Mouse (Mus musculus): ENCODE measurements around the gene Plxdc2.

Plxdc2 gene

DNA sequence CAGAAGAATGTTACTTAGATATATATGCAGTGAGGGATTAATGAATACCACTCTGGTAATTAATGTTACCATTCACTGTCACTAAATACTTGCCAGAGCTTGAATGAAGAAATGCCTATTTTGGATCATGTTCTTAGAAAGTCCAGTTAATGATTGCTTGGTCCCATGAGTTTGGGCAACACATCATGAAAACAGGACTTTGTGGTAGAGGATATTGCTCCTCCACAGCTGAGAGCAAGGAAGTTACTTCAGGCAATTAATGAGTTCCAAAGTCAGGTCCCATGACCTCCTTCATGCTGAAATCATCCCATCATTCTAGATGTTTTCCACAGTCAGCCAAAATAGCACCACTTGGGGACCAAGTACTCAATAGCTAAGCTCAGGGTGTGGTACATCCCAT, 220.5 kb downstream of the Plxdc2 start:
- DNase-seq: no peak

DNA sequence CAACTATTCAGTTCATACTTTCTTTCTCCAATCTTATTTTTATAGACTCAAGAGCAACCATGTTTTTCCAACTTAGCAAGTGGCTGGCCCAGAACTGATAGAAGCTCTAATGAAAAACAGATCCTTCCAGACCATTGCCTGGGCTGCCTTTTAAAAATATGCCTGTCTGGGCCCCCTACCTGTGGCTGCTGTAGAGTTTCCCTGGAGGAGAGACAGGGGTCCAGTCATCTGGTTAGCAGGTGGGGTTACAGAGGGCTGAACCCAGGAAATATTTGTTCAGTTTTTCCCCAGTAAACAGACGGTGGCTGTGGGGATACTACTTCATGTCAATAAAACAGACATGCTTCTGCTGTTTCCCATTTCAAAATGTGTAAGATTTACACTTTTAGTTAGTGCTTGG, 222.0 kb downstream of the Plxdc2 start:
- DNase-seq: no peak

DNA sequence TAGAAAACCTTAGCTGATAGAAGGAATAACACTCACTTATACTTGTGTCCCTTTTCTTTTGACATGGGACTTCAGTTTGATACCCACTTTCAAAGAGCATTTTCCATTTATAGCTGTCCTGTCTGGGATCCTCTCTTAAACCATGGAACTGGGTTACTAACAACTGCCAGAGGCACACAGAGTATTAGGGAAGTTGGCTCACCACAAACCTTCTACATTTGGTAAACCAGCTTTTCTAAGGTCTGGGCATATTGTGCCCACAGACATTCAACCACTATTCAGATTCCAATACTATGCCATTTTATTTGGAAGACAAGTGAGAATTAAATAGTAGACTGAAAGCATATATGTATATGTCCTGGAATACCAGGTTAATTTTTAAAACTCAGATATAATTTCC, 232.4 kb downstream of the Plxdc2 start:
- no peak for DNase-seq

DNA sequence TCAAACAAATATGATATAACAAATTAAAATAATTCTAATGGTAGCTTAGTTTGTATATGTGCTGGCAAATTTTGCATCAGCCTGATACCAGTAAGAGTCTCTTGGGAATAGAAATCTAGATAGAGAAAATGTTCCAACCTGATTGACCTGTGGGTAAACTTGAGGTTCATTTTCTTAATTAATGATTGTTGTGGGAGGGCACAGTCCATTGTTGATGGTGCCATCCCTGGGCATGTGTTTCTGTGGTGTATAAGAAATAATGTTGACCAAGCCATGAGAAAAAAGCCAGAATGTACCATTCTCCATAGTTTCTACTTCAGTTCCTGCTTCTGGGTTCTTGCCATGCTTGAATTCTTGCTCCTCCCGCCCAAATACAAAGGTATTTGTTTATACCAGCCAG, 239.3 kb downstream of the Plxdc2 start:
- no peak for DNase-seq

DNA sequence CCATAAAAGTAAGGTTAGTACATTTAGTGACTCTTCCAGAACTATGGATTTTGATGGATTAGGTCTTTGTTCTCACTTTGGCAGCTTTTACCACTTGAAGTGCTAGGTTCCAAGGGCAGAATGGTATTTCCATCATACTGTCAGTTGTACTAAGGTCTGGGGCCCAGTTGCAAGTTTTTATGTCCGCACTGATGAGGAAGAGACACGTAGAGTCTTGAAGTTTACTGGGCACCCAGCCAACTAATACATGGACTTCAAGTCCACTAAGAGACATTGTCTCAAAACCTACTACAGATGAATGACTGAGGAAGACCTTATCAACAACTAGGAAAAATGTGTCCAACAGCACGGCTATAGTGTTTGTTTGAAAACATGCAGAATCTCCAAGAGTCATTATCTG, 242.1 kb downstream of the Plxdc2 start:
- DNase-seq: no peak

DNA sequence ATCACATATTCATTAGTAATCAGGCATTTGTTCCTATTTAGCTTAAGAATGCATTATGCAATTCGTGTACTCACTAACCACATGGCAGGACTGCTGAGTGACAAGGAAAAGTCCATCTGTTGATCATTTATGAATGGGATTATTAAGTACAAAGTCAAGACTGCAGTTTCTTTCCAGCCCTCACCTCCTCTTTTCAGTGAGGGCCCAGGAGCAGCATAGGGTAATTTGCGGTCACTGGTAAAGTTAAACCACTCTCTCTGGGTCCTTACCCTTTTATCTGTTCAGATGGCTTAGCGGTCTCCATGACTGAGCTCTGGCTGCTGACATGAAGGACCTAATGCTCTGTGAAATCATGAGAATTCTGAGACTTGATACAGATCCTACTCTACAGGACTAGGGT, 248.2 kb downstream of the Plxdc2 start:
- no peak for DNase-seq

DNA sequence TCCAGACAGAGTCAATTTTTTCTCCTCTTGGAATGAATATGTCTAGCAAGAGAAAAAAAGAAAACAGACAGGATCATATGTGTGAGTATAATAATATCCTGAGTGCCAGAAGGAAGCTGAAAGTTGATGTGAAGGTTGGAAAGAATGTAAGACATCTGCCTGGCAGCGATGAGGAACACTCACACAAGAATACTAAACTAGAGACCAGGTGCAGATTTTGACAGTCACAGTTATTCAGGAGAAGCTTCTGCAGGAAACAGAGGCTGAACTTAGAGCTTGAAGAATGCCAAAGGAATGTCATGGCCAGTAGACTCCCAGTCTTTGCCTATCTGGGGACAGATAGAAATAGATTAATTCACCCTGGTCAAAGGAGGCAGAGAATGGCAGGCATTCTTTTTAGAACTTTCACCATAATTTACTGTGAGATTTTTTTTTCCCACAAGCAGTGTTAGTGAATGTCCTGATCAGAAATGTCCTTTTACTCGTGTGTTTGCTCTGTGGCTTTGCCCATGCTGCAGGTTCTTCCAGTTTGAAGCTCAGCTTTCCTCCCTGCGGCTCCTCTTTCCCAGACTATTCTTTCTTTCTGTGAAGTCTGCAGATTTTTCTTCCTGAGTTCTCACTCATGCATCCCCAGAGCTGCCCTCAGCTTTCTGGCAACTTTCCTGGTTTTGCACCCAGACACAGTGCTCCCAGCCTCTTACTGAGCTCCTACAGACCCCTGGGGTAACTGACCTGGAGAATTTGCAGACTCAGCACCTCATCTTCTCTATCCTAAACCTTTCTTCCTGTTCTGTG, 251.9 kb downstream of the Plxdc2 start:
- DNase-seq: no peak

DNA sequence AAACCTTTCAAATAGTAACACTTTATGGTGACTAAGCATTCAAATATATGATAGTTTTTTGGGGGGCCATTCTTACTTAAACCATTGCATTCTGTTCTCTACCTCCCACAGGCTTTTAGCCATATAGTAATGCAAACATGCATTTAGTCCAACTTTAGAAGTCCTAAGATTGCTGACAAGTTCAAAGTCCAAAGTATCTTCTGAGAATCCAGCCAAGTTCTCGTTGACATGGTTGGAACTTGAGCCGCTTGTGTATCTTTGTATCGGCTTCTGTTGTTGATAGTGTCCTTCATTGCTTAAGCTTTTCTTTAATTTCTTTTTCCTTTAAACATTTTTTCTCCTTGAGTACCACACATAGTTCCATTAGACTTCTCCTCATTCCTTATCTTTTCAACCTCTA, 286.0 kb downstream of the Plxdc2 start:
- DNase-seq: no peak

DNA sequence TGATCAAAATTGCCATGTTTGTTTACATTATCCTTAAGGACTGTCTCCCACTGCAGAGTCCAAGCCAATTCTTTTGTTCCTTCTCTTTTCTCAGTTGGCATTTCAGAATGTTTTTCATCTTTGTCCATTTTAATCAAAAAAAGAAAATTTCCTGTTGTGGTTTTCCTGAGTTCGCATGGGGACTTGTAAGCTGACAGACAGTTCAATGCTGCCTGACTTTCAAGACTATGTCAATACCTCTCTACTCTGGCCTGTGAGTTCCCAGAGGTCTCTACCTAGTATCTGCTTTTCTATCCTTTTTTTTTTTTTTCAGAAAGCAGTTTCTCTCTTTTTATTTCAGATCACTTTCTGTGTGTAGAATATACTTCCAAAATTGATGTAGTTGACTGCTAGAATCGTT, 295.6 kb downstream of the Plxdc2 start:
- no peak for DNase-seq

DNA sequence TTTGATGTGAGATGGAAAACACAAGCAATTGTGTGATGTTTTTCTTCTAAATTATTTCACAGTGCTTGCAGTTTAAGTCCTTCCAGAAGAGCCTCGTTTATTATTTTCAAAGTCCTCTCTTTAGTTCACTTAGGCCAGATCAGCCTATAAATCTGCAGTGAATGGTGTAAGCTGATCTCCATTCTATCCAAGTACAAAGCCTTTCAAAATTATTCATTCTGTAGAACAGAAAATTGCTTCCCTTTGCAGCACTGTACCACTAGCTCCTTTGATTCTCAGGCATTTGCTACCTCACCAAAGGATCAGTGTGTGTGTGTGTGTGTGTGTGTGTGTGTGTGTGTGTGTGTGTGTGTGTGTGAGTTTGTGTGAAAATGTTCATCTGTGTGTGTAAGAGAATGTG, 308.4 kb downstream of the Plxdc2 start:
- DNase-seq: no peak

DNA sequence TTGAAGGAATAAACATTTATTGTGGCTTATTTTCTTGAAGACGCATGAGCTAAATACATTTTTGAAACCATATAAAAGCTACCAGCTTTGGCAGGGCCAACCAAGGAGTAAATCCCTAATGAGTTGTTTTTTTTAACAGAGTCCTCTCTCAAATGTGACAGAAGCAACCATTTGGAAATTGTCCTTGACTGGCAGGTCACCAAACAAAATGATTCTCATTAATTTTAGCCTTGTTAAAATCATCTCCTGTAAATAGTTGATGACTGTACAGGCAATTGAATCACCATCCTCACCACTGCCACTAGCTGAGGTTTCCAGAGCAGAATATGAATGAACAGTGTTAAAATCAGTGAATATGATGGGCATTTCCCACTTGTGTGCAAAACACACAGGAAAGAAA, 312.3 kb downstream of the Plxdc2 start:
- no peak for DNase-seq

DNA sequence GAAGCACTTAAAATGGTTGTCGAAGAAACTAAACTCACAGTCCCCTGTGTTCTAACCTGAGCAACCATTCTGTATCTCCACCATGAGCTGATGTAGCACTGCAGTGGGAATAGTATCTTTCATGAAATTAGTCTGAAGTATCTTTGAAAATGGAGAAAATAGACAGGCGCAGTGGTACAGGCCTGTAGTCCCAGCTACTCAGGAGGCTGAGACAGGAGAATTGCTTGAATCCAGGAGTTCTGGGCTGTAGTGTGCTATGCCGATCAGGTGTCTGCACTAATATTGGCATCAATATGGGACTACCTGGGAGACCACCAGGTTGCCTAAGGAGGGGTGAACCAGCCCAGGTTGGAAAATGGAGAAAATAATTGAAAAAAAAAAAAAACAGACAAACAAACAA, 326.8 kb downstream of the Plxdc2 start:
- no peak for DNase-seq

DNA sequence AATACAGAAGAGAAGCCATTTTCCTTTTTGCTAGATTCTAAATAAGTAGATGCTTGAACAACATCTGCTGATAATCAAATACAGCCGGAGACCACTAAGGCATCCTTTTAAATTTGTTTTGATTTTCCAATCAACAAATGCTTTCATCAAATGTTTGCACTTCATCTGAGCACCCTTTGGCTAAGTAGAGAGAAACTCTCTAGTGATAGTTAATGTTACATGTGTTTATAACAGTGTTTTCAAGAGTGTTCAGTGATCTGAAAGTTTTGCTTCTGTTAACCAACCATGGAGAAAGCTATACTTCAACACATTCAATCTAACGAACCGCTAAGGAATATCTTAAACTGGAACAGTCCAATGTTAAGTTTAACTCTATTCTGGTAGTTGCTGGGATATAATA, 327.6 kb downstream of the Plxdc2 start:
- DNase-seq: no peak

DNA sequence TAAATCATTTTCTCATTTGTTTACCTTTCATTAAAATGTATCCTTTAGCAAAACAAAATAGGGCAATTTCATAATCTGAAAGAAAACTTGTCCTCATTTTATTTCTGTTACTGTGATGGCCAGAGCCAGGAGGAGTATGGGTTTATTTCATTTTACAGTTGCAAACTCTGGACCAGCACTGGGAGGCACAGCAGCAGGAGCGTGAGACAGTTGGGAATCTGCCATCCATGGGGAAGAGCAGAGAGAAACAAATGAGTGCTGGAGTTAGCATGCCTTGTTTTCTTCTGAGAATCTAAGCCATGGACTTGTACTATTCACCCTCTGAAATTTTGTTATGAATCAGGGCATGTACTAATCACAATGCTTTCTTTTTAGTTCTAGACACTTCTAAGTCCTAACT, 328.4 kb downstream of the Plxdc2 start:
- DNase-seq: no peak

DNA sequence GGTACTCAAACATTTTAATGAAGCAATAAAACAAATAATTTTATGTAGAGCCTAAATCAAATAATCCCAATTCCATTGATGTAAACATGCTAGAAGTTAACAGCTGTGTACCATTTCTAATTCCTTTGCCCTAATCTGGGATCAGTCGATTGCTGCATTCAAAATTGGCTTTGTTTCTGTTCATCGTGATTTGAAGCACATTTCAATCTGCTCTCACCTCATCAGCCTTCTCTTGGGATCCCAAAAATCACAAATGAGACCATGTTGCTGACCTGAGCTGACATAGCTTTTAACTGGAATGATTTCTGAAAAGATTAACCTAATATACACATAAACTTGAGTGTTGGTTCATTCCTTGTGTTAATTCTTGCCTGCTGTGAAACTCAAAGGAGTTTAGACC, 340.3 kb downstream of the Plxdc2 start:
- DNase-seq: no peak

DNA sequence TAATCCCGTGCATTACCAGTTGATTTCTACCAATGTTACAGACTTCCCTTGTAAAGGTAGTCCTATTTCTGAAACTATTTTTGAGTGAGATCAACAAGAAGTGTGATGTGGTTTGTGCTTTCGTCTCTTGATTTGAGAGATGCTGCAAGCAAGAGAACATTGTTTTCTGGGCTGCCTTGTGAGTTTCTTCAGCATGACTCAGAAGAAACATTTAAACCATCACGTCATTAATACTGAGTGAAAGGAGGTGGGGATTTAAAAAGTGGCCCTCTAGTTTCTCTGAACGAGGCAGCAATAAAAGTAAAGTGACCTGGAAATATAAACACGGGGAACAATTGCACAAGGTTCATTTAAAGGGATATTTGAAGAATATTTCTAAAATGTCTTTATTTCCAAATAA, 341.1 kb downstream of the Plxdc2 start:
- DNase-seq: no peak

DNA sequence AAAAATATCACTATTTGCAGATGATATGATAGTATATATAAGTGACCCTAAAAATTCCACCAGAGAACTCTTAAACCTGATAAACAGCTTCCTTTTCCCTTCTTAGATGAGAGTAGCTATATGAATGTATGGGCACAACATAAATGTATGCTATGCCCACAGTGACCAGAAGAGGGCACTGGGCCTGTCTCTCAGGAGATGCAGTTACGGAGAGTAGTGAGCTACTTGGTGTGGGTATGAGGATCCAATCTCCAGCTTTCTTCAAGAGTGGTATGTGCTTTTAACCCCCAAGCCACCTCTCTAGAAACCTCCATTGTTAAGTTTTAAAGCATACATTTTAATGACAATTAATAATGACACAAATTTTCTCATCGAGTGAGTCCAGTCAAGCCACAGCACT, 350.1 kb downstream of the Plxdc2 start:
- peak; percentile 50 for DNase-seq

DNA sequence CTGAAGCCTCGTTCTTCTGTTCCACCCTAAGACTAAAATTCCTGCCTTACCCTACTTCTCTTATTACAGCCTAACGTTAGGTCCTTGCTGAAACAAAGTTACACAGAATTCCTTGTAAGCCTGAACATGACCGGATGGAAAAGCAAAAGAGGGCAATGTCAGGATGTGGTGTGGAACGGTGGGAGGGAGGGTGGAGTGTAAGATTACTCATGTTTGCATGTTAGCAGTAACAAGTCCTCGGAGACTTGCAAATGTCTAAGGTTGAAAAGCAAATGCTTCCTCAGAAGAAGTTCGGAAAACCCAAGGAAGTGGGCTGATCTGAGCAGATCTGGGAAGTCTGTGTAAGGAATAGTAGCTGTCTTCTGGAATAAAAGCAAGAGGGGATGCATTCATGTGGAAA, 353.8 kb downstream of the Plxdc2 start:
- no peak for DNase-seq

DNA sequence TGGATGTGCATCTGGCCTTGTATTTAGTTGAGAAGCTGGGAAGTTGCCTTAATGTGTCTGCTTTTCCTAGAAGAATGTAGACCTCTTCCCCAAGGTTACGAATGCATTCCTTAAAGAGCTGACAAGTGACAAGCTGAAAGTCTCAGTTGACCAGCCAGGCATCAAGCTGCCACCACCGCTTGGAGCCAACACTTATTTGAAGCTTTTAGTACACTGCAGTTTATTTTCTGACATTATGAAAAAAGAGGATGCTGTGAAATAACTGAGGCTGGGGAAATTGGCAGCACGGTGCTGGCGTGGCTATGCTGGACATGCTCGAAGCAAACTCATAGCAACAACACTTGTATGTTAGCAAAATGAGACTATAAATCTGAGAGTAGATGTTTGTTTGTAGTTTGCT, 374.9 kb downstream of the Plxdc2 start:
- no peak for DNase-seq

DNA sequence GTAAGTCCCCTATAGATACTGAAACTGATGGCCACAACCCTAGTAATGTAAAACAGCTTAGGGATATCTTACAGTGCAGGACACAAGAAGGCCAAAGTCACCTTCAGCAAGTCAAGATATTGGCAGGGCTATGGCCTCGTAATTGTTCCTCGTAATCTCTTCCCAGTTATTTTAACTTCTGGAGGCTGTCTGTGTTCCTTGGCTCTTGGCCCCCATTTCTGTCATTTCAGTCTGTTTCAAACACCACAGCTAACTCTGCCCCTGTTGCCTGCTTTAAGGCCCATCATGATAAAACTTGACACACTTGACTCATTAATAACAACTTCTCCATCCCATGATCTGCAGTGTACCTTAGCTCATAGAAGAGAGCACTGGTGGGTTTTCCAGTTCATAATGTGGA, 378.3 kb downstream of the Plxdc2 start:
- no peak for DNase-seq

DNA sequence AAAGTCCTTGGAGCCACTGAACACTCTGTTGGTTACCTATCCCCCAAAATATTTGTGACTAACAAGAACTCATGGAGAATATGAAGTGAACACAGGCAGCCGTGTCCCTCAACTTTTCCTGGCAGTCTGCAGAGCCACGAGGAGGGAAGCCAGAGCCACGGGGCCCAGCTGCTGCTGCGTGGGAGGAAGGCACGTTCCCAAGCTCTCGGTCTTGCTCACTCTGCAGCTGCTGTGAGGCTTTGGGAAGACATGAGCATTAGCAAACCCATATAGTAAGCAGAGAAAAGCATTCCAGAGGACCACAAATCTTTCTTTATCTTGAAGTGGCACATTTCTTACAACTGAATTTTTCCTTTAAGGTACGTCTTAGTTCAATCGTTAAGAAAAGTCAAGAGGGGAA, 382.1 kb downstream of the Plxdc2 start:
- DNase-seq: no peak

DNA sequence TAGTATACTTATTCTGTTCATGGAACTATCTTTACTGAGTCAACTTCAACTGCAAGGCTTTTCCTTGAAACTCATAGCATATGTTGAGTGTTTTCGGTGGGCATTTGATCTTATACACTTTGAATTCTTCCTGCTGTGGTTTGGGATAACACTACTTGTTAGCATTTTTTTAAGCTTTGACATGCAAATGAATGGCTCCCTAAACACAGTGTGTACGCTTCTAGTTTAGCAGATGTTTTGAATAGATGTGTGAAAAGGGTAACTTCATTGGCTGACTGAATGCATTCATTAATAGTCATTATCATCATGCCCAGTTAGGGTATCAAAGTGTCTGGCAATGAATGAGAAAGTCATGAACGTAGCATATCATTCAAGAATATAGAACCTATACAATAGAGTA, 385.7 kb downstream of the Plxdc2 start:
- DNase-seq: no peak

DNA sequence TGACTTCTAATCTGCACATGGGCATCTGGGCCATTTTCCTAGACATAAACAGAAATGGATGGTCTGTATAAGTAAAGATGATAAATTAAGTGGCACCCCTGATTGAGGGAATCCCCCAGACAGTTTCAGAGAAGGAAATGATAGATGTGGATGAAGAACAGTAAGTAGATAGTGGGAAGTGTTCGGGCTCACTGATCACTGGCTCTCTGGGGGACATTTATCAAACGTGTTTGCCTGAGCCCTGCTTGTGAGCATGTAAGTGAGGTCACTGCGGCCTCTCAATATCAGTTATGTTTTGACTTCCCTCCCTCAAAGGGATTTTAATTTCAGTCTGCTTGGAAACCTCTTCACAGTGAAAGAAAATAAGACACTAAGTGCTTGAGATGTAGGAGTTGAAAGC, 387.5 kb downstream of the Plxdc2 start:
- DNase-seq: no peak

DNA sequence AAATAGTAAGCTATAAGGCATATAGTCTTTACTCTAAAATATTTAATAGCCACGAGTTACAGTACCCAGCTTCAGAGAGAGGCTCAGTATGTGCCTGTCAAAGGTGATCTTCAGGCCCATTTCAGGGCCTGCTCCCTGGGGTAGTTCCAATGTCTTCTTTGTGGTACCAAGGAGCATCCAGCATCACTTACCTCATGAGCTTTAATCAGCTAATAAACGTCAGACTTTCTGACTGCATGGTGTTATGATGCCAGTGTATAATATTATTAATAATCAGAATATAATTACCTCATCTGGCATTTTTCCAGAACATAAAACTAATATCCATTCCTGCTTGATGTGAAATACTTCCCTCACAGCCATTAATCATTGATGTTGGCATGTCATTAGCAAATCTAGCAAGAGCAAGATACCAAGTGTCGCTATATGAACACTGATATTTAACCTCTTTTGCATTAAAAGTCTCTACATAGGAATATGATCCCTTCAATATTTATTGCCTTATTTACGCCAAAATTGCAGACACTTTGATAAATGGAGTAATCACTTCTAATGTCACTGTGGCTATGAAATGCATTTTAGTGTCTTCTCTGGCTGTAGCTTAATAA, 393.3 kb downstream of the Plxdc2 start:
- no peak for DNase-seq

DNA sequence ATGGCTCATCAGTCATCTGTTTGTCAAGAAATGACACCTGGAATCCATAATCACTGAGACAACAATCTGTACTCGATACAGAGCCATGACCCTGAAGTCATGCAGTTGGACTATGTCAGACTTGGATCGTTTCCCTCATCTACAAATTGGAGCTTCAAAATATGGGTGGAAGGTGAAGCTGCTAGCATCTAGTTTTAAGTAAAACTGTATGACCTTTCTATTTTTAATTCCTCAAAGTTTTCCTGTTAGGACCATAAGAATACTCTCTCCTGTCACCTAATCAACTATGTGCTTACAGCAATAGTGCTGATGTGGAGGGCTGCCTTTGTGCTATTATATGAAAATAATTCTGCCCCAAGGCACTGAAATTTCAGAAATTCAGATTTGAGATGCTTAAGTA, 401.1 kb downstream of the Plxdc2 start:
- DNase-seq: no peak

All from thymus, postnatal 25 days (tissue).